Mouse (Mus musculus): ENCODE measurements around the gene Vdr. TPM values are rescaled to one million over a fixed set of nuclear protein-coding genes. Genes with fewer than 3 reads are reported as not detected.

Gene Vdr
- total RNA-seq, 4 experiments from 2014 or later = 0.07 to 0.13 (median 0.10) TPM; not detected in 1

DNA sequence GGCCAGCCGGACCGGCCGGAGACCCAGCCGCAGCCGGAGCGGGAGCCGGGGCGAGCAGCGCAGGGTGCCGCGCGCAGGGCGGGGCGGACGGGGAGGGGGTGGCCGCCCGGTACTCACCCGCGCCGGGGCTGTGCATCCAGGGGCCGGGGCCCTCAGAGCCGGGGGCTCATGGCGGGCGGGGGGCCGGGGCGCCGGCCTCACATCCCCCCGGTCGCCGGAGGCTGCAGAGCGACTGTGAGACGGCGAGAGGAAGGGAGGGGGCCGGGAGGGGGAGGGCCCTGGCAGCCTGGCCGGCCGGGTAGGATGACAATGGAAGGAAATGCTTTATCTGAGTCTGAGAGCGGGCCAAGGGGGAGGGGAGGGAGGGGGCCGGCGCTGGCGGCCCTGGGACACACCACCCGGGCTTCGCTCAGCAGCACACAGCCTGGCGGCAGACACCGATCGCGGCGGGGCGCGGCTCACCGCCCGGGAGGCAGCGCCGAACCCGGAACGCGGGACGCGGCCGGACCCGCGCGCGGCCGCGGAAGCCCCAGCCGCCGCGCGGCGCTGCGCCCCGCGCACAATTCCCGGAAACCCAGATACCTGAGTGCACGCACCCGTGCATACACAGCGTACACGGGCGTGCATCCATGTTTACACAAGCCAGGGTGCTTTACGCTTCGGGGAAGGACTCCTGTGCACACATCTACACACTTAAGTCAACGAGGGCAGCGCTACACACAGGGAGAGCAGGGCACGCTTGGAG is 79.0 kb downstream of the Vdr start:
- DNase-seq (ENCODE audit: low spot score in 2 of 2) = peak in 1 of 2 experiments; percentile 56

DNA sequence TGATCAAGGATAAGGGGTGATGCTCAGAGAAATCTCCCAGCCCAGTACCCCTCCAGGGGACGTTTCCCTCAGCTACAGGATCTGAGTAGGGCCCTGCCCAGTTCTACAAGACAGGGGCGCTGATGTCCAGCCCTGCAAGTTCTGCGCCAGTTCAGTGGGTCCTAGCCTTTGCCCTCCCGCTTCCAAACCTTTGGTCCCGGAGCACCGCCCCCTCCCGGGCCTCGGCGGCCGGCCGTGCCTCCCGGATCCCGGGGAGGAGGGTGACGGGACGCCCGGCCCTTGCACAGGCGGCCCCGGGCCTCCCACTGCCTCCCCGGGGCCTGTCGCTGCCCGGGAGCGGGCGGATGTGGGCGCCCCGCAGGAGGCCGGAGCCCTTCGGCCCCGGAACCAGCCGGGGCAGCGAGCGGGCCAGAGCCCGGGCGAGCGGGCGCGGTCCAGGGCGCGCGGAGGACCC is 79.6 kb downstream of the Vdr start:
- DNase-seq (ENCODE audit: low spot score in 2 of 2) = no peak

DNA sequence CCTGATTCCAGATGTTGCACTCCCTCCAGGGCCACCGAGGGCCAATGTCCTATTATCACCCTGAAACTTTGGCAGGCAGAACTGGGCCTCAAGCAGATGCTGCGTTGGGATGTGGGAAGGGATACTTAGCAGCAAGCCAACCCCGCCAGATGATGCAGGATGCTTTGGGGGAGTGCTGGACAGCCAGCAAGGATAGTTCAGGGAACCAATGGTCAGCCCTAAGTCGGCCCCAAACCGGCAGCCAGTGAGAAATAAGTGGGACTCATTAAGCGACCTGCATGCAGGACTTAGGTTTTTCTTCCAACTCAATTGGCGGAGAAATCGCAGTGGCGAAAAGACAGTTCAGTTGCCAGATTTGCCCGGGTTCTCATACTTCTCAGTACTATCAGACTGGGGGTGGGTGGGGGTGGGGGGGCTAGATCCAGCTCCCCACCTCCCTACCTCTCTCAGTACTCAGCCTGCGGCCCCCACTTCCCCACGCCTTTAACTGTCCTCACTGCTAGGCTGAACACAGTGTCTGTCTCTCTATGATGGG is 80.1 kb downstream of the Vdr start:
- DNase-seq (ENCODE audit: low spot score in 2 of 2) = peak in 1 of 2 experiments; percentile 54

DNA sequence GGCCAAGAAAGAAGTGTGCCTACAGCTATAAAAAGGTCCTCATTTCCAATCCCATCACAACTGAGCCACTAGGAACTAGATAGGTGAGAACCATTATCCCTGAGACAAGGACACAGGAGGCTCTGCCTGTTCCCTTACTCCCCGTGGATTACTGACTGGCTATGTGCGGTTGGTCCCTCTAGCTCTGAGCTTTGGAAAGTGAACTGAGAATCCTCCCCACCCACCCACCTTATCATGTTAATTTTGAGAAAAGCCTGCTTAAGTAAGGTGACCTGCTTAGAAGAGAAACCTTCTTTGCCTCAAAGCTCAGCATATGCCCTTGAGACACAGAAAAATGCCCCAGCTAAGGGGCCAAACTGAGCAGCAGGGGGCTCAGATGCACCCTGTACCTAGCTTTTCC is 81.0 kb downstream of the Vdr start:
- DNase-seq (ENCODE audit: low spot score in 2 of 2) = no peak

DNA sequence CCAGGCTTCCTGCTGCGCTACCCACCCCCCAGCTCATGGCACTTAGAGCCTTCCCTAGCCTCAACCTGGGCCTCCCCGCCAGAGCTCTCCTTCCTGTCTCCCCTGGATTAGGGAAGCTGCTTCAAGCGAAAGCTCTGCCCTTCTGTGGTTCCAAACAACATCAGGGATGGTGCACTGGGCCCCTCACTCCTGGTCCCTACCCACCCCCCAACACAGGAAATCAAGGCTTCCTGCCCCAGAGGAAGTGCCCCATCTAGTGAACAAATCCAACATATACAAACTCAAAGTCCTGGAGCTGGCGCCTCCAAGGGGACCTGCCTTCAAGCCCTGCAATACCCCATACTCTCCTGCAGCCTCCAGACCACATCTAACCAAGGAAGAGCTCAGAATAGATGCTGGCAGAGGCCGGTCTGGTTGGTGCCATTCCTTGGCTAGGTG is 81.5 kb downstream of the Vdr start:
- no peak for DNase-seq (ENCODE audit: low spot score in 2 of 2)

DNA sequence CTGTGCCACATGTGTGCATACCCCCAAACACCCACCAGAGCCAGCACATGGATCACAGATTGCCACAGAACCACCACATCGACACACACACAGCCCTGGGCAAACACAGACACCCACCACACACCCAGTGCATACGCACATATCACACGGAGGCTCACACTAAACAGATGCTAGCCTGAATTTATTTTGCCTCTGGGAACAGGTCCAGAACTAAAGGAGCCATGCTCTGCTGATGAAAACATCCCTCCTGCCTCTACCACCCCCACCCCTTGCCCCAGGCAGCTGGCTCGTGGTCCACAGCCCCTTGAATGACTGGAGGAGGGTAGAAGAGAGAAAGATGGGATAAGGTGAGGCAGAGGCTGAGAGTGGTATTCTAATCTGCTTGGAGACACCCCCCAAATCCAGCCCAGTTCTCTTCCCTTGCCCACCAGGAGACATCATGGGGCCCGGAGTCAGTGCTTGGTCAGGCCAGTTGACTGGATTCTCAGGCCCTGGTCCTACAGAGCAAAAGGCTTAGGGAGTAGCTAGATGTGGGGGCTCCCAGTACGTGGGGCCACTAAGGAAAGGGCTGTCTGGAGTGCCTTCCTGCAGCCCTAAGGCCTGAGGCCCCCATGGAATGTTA is 82.1 kb downstream of the Vdr start:
- DNase-seq (ENCODE audit: low spot score in 2 of 2) = no peak

DNA sequence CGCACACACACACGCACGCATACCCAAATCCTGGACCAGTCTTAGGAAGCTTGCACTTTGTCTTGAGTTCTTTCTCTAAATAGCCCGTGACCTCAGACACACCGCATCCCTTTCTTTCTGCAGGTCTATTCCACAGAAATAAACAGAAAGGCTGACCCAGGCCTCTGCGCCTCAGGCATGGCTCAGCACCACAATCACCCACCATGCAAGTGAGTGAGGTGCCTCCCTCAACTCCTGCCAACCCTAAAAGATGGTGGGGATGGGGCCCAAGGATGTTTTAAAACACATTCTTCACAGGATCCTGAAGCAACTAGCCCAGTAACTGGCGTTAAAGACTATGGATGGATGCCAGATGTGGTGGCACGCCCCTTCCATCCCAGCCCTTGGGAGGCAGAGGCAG is 83.0 kb downstream of the Vdr start:
- DNase-seq (ENCODE audit: low spot score in 2 of 2) = no peak

DNA sequence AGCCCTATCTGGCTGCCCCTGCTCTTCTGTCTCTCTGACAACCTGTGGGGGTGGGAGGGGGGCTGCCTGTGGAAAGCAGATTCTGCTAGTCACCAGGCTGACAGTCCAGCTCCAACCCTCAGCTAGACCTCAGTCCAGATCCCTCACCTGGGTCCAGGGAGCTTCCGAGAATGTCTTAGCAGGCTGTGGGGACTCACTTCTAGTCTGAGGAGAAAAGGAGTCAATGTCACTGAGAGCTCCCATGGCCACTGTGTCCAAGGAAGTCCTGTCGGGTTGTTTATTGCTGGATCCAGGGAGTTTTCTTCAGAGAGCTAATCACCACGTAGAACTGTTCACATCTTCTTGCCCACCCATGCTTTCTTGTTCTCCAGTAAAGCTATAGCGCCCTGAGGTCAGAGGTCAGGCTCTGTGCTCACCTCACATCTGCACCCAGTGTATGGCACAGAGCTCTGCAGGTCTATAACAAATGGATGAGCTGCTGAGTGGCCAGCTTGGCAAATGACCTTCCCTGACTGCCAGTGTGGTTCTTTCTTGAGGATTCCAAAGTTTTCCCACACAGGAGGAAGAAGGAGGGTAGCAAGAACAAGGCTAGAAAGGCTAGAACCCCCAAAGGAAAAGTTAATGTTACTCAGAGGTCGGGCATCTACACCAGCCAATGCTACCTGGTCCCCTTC is 83.7 kb downstream of the Vdr start:
- no peak for DNase-seq (ENCODE audit: low spot score in 2 of 2)

DNA sequence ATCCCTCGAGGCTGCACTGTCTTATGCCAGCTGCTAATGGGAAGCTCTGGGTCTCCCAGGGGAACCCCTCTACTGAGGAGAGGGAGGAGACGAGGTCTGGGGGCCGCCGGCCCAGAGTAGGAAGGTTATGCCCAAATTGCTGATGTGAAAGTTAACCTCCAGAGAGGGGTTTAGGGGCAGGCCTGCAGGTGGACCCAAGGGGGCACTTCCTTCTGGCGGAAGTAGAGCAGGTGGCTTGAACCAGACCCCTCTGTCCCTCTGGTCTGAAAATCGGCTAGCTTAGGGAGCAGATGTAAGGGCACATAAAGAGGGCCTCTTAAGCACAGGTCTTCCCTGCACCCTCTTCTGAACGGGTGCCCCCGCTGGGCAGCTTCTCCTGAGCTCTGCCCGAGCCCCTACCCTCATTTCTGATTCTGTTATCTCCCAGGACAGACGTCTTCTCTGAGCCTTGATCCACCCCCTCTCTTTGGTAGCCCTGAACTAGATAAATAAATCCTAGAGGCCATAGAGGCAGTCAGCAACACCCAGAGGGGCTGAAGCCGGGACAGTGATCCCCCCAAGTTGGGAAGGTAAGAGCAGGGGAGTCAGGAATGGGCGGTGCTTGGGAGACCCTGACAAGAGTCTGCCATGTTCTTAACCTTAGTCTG is 84.4 kb downstream of the Vdr start:
- DNase-seq (ENCODE audit: low spot score in 2 of 2) = no peak

DNA sequence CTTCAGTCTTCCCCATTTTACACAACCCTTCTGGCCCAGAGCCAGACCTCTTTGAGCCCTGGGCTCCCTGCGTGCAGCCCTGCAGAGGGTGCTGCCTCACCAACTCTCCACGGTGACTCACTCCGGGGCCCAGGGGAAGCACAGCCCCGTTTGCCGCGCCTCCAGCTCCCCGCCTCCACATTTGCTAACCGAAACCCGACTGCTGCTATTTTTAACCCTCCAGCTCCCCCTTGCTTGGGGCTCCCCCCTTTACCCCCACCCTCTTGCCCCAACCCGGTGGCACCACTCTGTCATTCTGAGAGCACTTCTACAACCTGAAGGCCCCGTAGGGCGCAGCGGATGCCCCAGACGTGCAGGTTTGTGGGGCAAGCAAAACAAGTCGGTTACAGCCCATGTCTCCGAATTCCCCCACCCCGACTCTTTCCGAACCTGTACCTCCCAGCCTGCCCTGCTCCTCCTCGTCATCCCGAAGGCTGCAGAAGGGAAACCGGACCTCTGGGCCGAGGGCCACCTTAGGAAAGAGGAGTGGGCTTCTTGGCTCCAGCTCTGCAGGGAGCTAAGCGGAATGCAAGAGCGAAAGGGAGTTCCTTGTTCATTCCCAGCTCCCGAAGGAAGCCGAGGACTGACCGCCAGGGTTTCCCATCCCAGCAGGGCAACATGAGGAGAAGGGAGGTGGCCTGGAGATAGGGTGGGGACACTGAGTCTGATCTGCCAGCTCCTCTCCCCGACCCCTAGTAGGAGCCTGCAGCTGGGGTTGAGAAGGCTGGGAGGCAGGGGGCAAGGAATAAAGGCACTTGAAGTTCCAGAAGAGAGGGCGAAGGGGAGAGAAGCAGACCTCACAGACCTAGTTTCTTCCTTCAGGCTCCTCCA is 85.1 kb downstream of the Vdr start:
- peak; percentile 79 to 87 for DNase-seq (ENCODE audit: low spot score in 2 of 2)

DNA sequence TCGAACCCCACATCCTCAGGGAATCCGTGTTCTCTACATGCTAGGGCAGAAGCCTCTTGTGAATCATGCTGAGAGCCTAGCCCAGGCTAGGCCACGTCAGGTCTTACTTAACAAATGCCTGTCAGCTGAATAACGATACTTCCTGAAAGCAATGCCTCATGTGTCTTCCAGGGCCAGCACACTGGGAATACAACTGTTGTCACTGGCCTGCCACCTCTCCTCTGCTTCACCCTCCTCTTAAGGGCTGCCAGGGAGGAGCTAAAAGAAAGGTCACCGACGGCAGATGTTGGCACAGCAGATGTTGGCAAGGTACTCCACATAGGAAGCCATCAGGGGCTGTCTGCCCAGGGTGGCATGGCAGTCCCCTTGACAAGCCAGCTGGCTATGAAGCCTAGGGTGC is 86.4 kb downstream of the Vdr start:
- DNase-seq (ENCODE audit: low spot score in 2 of 2) = peak; percentile 50 to 79

DNA sequence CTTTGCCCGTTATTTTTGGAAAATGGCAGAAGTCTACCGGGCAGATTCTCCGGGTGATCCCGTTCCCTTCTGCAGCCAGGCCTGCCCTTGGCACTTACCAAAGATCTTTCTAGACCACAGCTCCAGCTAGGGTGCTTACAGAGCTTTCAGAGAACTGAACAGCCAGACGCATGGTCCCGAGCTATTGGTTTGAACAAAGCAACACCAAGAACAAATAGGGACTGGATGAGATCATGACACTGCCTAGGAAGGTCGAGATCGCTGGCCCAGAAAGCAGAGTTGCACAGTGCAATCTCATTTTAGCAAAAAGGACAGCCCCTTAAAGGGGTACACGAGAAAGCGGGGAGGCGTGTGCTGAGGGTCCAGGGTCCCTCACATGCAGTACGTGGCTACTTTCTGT is 87.0 kb downstream of the Vdr start:
- no peak for DNase-seq (ENCODE audit: low spot score in 2 of 2)

DNA sequence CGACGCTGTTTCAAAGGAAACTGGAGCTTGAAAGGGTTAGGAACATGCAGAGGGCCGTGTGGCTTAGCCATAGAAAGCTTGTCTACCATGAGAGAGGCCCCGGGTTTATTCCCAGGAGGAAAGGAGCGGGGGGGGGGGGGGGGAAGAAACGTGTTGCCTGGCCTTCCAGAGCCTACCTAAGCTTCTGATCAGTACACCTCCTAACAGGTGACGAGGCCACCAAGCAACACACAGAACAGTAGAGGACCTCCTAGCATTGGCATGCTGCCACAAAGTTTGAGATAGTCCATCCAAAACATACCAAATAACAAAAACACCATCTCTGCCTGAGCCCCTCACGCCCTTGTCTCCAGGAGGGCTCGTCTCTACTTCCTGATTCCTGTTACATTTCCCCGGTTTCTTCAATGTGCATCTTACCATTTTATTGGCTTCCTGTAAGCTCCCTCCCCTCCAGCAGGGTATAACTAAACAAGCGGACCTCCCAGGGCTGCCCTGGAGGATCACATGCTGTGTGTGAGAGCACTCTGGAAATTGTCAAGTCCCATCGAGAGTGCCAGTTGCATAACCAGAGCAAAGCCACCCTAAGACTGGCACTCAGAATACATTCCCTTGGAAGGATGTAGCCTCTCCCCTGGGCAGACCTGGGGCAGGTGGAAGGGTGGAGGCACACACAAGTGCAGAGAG is 87.7 kb downstream of the Vdr start:
- no peak for DNase-seq (ENCODE audit: low spot score in 2 of 2)

DNA sequence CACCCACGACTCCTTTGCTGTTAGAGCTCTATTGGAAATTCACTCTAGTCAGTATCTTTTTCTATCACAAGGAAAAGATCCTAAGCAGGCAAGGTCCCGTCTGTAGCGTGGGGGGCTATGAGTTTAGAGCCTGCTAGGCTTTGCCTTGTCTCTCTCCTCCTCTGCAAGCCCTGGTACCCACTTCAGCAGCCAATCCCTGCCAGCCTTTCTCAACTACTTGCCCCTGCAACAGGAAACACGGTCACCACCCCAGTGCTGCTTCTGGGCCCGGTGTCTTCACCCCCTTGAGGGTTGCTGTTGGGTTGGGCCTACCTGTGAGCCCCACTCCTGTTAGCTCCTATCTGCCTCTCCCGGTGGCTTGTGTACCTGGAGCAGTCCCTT is 88.5 kb downstream of the Vdr start:
- DNase-seq (ENCODE audit: low spot score in 2 of 2) = no peak

DNA sequence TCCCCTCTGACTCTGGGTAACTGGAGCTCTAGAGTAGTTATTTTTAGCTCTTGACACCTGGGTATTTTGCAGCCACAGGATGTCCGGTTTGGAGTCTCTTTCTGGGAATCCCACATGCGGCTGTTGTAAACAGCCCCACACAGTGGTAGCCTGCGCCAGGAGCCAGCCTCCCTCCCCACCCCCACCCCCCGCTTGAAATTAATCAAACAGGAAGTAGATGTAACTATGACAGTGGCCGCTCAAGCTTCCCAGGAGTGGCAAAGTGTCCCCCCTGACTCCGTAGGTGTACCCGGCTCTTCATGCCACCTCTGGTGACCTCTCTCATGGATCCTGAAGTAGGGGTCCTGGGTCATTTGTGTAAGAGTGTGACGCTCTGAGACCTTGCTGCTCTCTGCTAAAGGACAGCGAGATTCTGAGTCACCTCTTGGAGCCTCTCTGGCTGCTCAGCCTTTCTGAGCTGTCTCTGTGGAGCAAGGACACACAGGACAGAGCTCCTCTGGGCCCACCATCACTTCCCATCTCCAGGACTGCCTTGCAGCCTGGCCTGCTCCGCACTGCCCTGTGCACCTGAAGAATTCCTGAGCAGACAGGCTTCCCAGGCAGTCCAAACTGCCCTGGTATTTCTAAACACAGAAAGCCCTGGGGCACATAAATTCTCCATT is 89.0 kb downstream of the Vdr start:
- no peak for DNase-seq (ENCODE audit: low spot score in 2 of 2)

DNA sequence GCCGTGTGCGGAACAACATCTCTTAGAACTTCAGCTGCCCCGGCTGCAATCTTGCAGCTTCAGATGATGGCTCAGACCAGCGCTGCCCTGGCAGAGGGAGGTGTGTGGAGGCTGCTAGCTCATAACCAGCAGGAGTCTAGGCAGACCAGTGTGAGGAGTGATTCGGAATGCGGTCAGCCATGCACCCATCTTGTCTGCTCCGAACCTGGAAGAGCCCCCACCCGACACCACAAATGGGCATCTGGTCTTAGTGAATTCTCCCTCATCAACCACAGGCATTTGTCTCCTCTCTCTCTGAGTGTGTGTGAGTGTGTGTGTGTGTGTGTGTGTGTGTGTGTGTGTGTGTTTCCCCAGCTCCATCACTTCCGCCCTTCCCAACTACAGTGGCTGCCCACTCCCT is 90.5 kb downstream of the Vdr start:
- DNase-seq (ENCODE audit: low spot score in 2 of 2) = no peak

DNA sequence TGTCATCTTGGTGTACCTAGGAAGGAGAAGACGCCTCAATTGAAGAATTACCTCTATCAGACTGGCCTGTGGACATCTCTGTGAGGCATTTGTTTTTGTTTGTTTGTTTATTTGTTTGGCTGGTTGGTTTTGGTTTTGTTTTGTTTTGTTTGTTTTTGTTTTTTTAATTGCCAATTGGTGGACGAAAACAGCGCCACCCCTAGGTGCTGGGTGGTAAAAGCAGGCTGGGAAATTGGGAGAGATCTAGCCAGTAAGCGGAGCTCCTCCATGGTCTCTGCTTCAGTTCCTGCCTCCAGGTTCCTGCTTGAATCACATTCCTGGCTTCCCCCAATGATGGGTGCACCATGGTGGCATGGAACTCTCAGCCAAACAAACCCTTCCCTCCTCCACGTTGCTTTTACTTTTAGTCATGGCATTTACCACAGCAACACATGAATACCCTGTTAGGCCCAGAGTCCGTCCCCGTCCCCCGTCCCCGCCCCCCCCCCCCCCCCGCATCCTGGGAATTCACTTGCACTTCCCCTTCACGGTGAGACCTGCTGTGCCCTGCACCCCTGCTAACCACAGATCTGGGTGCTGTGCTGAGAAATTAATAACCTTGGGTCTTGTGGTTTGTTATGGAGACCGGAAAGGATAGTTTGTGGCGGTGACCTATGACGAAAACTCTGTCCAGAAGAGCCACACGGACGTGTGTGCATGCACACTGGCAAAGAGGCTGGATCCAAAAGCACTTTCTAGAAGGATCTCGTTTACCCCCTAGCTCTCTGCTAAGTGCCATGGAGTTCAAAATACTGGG is 94.0 kb downstream of the Vdr start:
- no peak for DNase-seq (ENCODE audit: low spot score in 2 of 2)

DNA sequence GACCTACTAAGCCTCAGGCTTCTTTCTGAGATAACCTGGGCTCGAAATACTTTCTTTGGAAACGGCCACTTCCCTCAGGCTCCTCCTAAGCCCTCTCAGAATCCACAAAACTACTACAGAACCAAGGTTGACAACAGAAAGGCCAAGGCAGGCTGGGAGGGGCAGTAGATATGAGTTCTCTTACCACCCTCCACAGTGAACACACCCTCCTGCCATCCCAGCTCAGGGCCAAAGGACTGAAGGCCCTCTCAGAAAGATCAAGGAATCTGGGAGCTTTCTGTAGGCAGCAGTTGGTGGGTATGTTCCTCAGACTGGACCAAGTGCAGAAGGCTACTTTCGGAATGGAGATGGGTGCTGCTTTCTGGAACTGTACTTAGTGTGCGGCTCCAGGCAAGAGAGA is 95.2 kb downstream of the Vdr start:
- DNase-seq (ENCODE audit: low spot score in 2 of 2) = no peak

DNA sequence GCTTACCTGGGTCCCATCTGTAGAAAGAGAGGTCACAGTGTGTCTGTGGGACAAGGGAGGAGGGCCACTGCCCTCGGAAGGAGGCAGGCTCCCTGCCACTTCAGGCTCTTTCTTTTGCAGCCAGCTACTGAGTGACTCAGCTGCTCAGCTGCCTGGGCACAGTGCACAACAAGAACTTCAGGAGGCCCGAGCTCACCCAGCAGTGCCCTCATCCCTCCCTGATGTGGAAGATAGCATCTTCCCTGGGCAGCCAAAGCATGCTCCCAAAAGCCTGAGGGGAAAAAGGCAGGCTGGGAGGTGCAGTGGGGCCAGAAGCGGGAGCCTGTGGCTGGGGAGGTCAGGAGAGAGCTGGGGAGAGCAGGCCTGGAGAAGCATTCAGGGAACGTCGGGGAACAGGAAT is 95.7 kb downstream of the Vdr start:
- DNase-seq (ENCODE audit: low spot score in 2 of 2) = no peak
